Mouse (Mus musculus) heart, postnatal 14 days (tissue): ENCODE measurements around the gene Pold2. TPM values are rescaled to one million over a fixed set of nuclear protein-coding genes. Genes with fewer than 3 reads are reported as not detected.

Experiments used
- DNase-seq, 2 experiments: peaks; one replicate each; pipeline ENCODE4 v3.0.0; 2021 to 2022
- intact Hi-C: fragments of 180-260 bp; cut with DNase I; formaldehyde crosslinking; loops from one replicate; pipeline ENCODE4 v1.15.1; 2025
- long read RNA-seq, 2 experiments: library from polyadenylated mRNA; stranded (forward); transcript quantifications; one replicate each; pipeline ENCODE4 v2.0.0; 2021
- total RNA-seq, 2 experiments: library from RNA; stranded (reverse); gene quantifications; 2 replicates each; pipeline ENCODE4 v1.2.3; 2021

The Pold2 gene
- 10 to 100 TPM; 31.0 to 33.0 TPM for total RNA-seq
- long read RNA-seq, experiment 1, transcript Pold2-201 (11 exons, 1,646 nt) = major isoform, 34 of 85 reads
- long read RNA-seq, experiment 1, partial matches to known transcripts = 15 of 85 reads
- long read RNA-seq, experiment 1, other reads (novel, unspliced or antisense) = 36 of 85 reads
- long read RNA-seq, experiment 2, transcript Pold2-201 (11 exons, 1,646 nt) = major isoform, 29 of 62 reads
- long read RNA-seq, experiment 2, partial matches to known transcripts = 4 of 62 reads
- long read RNA-seq, experiment 2, other reads (novel, unspliced or antisense) = 29 of 62 reads

GRCm38 (mm10) chr11:5877921-5878526, at the start of gene Pold2:
Gene Pold2 (minus strand): TSS chr11:5878292.
- intact Hi-C loops = loop anchor here (5.0 kb wide), 1 partner anchor 91 kb away; the partner anchor contains the start of gene Dbnl
- peak; percentile 97 to 98 for DNase-seq

GRCm38 (mm10) chr11:5926696-5927220, 48.7 kb upstream of the Pold2 start:
- no peak for DNase-seq
- intact Hi-C loops = no loop called here

- intact Hi-C loops = no loop called here
- DNase-seq = no peak
Measured at GRCm38 (mm10) chr11:5924699-5925098, 46.6 kb upstream of the Pold2 start.

- no peak for DNase-seq
- intact Hi-C loops = no loop called here
Measured at GRCm38 (mm10) chr11:5920323-5920960, 42.4 kb upstream of the Pold2 start.

GRCm38 (mm10) chr11:5919606-5920005, 41.5 kb upstream of the Pold2 start:
- intact Hi-C loops = no loop called here
- DNase-seq = no peak

GRCm38 (mm10) chr11:5918111-5918510, 40.0 kb upstream of the Pold2 start:
- intact Hi-C loops = no loop called here
- no peak for DNase-seq

GRCm38 (mm10) chr11:5916178-5916548, 38.1 kb upstream of the Pold2 start:
- peak in 1 of 2 experiments; percentile 40 for DNase-seq
- intact Hi-C loops = no loop called here

GRCm38 (mm10) chr11:5915429-5916177, 37.5 kb upstream of the Pold2 start:
- intact Hi-C loops = no loop called here
- DNase-seq = peak; percentile 53 to 64

GRCm38 (mm10) chr11:5914940-5915339, 36.8 kb upstream of the Pold2 start:
- DNase-seq = no peak
- intact Hi-C loops = no loop called here

- DNase-seq = no peak
- intact Hi-C loops = loop anchor here (2.0 kb wide), 1 partner anchor 27 kb away; no protein-coding TSS in a partner anchor
Measured at GRCm38 (mm10) chr11:5913936-5914335, 35.8 kb upstream of the Pold2 start.

- intact Hi-C loops = loop anchor here (2.0 kb wide), 1 partner anchor 26 kb away; no protein-coding TSS in a partner anchor
- DNase-seq = no peak
Measured at GRCm38 (mm10) chr11:5913256-5913655, 35.2 kb upstream of the Pold2 start.

- intact Hi-C loops = loop anchor here (2.0 kb wide), 1 partner anchor 26 kb away; no protein-coding TSS in a partner anchor
Measured at GRCm38 (mm10) chr11:5912635-5913034, 34.5 kb upstream of the Pold2 start.

GRCm38 (mm10) chr11:5908642-5909041, 30.6 kb upstream of the Pold2 start:
- DNase-seq = no peak
- intact Hi-C loops = no loop called here

More at GRCm38 (mm10) chr11:5912635-5913034, 34.5 kb upstream of the Pold2 start:
- peak; percentile 65 to 77 for DNase-seq

GRCm38 (mm10) chr11:5907096-5907495, 29.0 kb upstream of the Pold2 start:
- no peak for DNase-seq
- intact Hi-C loops = no loop called here

GRCm38 (mm10) chr11:5905778-5906518, 27.9 kb upstream of the Pold2 start:
- intact Hi-C loops = no loop called here
- no peak for DNase-seq

- no peak for DNase-seq
- intact Hi-C loops = no loop called here
Measured at GRCm38 (mm10) chr11:5904871-5905270, 26.8 kb upstream of the Pold2 start.

GRCm38 (mm10) chr11:5904357-5904756, 26.3 kb upstream of the Pold2 start:
- intact Hi-C loops = no loop called here
- DNase-seq = no peak

- intact Hi-C loops = no loop called here
- DNase-seq = no peak
Measured at GRCm38 (mm10) chr11:5903844-5904243, 25.8 kb upstream of the Pold2 start.

- intact Hi-C loops = no loop called here
- DNase-seq = no peak
Measured at GRCm38 (mm10) chr11:5902390-5902789, 24.3 kb upstream of the Pold2 start.

- intact Hi-C loops = no loop called here
- DNase-seq = peak; percentile 34 to 43
Measured at GRCm38 (mm10) chr11:5901950-5902349, 23.9 kb upstream of the Pold2 start.
